Mouse (Mus musculus) stomach, embryonic 14.5 days (tissue): Measurements from ENCODE around the gene Adk. TPM values are rescaled to one million over a fixed set of nuclear protein-coding genes. Genes with fewer than 3 reads are reported as not detected.

Experiments
- ATAC-seq: fragments of 200-750 bp; cut with Nextera tagmentation; 2 replicates; pipeline ENCODE4 v1.8.0; 2017; ENCODE audit warnings: low read depth, moderate TSS enrichment; ENCODE audit not compliant: insufficient number of reproducible peaks, insufficient read depth, low FRiP score
- H3K27ac ChIP-seq: fragments of 300-500 bp; sonication (generic); 2 replicates; pipeline ENCODE4 v1.5.1; 2014; ENCODE audit warnings: mild to moderate bottlenecking, low read length, moderate library complexity, mixed read lengths
- H3K27me3 ChIP-seq: fragments of 300-500 bp; sonication (generic); 2 replicates; pipeline ENCODE4 v1.6.1; 2014; ENCODE audit warnings: low read length, control low read depth, mixed read lengths; ENCODE audit not compliant: control insufficient read depth, insufficient read depth
- H3K36me3 ChIP-seq: fragments of 300-500 bp; sonication (generic); 2 replicates; pipeline ENCODE4 v1.6.1; 2014; ENCODE audit warnings: mild to moderate bottlenecking, control low read depth, low read length, moderate library complexity, mixed read lengths; ENCODE audit not compliant: control insufficient read depth, insufficient read depth
- H3K4me1 ChIP-seq: fragments of 300-500 bp; sonication (generic); 2 replicates; pipeline ENCODE4 v1.6.1; 2014; ENCODE audit warnings: low read length, control low read depth, mixed read lengths; ENCODE audit not compliant: control insufficient read depth, insufficient read depth
- H3K4me2 ChIP-seq: fragments of 300-500 bp; sonication (generic); replicated peaks from 2 replicates; pipeline ENCODE4 v1.6.1; 2014; ENCODE audit warnings: low read depth, low read length, control low read depth
- H3K4me3 ChIP-seq: fragments of 300-500 bp; sonication (generic); 2 replicates; pipeline ENCODE4 v1.5.1; 2014; ENCODE audit warnings: low read depth, low read length, control low read depth
- H3K9ac ChIP-seq: fragments of 300-500 bp; sonication (generic); replicated peaks from 2 replicates; pipeline ENCODE4 v1.6.1; 2014; ENCODE audit warnings: low read depth, mild to moderate bottlenecking, control low read depth, low read length, moderate library complexity, mixed read lengths
- H3K9me3 ChIP-seq: fragments of 300-500 bp; sonication (generic); 2 replicates; pipeline ENCODE4 v1.6.1; 2016; ENCODE audit warnings: low read depth, low read length, control low read depth; ENCODE audit not compliant: control insufficient read depth
- WGBS: fragments of 180-500 bp; shearing (Covaris S2); extraction: QIAGEN DNeasy Blood & Tissue Kit; methylation state at CpG from one replicate; pipeline ENCODE4 v1.1.7; 2014; 5-methylcytosine and 5-hydroxymethylcytosine counted together
- polyA plus RNA-seq: library from polyadenylated mRNA; unstranded; fragments of >200 nt; fragmentation: Nextera tagmentation; extraction: Ambion mirVana; gene quantifications from 2 replicates; pipeline ENCODE4 v1.2.1, GENCODE M21; 2014

Gene Adk
- polyA plus RNA-seq, 1 experiment from 2014 or later, result 139 TPM

DNA sequence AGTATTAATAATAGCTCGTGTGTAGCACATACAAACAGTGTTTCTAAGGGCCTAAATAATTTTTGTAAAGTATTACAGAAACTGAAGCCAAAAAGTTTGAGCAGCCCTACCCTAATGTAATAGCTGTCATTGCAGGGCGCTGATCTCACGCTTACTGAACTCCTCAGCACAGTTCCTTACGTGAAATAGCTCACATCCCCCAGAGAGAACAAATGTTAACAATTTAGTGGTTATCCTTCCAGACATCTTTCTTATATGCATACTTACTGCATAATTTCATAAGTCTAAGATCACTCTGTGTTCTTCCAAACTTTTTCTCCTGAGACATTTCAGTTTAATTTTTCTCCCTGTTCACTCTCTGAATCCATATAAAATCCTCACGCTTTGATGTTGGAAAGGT is 354.6 kb downstream of the Adk start:
- H3K36me3 ChIP-seq, result no peaks in the 10 kb centered on the region
- H3K27ac ChIP-seq, result no peak overlapping the region
- H3K27me3 ChIP-seq, result no peaks in the 10 kb centered on the region
- WGBS, result 84% methylated on average over 5 of the region's 5 CpGs
- no peak for ATAC-seq
- H3K4me2 ChIP-seq, result no peak overlapping the region
- no peak overlapping the region for H3K9ac ChIP-seq
- no peaks in the 10 kb centered on the region for H3K9me3 ChIP-seq
- H3K4me3 ChIP-seq, result no peak overlapping the region
- peaks cover 5% of the 10 kb centered on the region; the same call in 1 of the 2 replicates for H3K4me1 ChIP-seq

DNA sequence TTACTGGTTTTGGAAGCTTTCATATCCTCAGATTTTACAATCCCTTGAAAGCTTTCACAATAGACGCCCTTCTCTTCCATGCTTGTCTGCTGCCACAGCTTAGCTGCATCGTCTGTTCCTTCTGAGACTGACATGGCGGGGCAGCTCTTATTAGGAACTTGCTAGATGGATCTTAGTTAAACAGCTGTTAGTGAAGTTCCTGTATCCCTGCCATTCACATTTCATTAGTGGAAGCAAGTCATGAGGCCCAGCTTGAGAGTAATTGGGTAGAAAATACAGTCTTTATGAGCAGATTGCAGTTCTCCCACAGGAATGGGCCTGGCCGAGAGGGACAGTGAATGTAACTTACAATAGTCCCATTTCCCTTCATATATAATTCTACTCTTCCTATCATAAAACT is 356.5 kb downstream of the Adk start:
- no peak overlapping the region for H3K4me3 ChIP-seq
- H3K27me3 ChIP-seq, result no peaks in the 10 kb centered on the region
- H3K4me2 ChIP-seq, result no peak overlapping the region
- no peaks in the 10 kb centered on the region for H3K36me3 ChIP-seq
- H3K9me3 ChIP-seq, result no peaks in the 10 kb centered on the region
- H3K4me1 ChIP-seq, result 0 out of 2 replicates have a peak, but pooled peaks cover 2% of the 10 kb centered on the region
- H3K27ac ChIP-seq, result no peak overlapping the region
- H3K9ac ChIP-seq, result no peak overlapping the region
- WGBS, result 82% methylated on average over 4 of the region's 4 CpGs
- no peak for ATAC-seq

DNA sequence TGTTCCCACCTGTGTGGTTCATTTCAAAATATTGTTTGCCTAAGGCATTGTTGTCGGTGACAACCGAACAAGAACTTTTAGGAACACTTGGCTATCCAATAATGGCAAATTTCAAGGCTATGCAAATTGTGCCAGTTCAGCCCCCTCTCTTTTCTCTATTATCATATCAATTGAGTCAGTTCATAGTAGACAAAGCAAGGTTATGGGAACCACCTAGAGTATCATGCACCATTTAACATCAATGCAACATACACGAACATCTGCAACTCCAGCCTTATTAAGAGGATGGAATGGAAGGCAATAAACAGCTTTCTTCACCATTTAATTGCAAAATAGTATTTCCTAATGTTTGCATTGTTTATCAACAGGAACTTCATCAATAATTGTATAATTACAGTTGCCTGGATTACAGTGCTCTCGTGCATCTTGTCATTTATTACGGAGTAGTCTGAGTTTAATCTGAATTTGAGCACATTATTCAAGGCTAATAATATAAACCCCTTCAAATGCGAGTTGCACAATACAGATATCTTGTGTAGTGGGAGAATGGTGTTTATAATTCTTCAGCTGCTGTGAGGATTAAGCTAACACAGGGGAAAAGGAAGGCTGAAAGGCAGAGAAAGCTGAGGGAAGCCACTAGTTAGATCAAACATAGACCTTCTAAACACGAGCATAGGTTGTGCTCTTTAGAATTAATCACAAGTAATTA is 358.5 kb downstream of the Adk start:
- H3K9ac ChIP-seq, result no peak overlapping the region
- no peak overlapping the region for H3K4me2 ChIP-seq
- H3K27me3 ChIP-seq, result no peaks in the 10 kb centered on the region
- H3K27ac ChIP-seq, result no peak overlapping the region
- WGBS, result 61% methylated on average over 7 of the region's 7 CpGs
- ATAC-seq, result no peak
- H3K36me3 ChIP-seq, result no peaks in the 10 kb centered on the region
- no peak overlapping the region for H3K4me3 ChIP-seq
- 0 out of 2 replicates have a peak, but pooled peaks cover 2% of the 10 kb centered on the region for H3K4me1 ChIP-seq
- H3K9me3 ChIP-seq, result no peaks in the 10 kb centered on the region

DNA sequence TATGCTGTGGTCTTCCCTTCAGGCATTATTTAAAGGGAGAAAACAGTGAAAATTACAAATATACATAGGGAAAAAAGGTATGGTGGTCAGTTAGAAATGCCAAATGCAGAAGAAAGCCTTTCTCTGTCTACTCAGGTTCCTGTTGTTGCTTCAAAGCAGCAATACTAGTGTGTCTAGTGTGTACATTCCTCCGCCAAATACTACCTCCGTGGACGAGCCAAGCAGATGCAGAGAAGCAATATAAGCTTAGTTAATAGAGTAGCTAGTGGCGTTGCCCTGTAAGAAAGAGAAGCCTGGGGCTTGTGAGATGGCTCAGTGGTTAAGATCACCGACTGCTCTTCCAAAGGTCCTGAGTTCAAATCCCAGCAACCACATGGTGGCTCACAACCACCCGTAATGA is 359.1 kb downstream of the Adk start:
- no peaks in the 10 kb centered on the region for H3K27me3 ChIP-seq
- H3K9me3 ChIP-seq, result no peaks in the 10 kb centered on the region
- H3K9ac ChIP-seq, result no peak overlapping the region
- ATAC-seq, result no peak
- no peak overlapping the region for H3K4me2 ChIP-seq
- 83% methylated on average over 6 of the region's 6 CpGs for WGBS
- 0 out of 2 replicates have a peak, but pooled peaks cover 2% of the 10 kb centered on the region for H3K4me1 ChIP-seq
- H3K4me3 ChIP-seq, result no peak overlapping the region
- no peak overlapping the region for H3K27ac ChIP-seq
- H3K36me3 ChIP-seq, result no peaks in the 10 kb centered on the region

DNA sequence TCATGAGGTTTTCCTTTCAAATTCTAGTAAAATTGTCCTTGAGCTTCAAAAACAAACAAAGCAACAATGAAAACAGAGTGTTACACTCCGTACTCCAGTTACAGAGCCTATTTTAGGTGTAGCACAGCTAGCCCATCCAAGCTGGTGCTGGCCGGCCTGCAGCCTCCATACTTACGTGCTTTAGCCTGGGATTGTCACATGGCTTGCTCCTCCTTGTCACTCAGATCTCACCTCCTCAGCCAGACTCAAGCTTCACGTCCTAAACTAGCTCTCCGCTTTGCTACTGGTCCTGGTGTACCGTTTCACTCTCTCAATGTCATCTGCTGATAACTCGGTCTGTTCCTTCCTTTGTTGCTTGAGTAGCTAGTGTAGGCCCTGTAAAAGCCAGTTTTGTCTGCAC is 366.0 kb downstream of the Adk start:
- Histone ChIP-seq H3K36me3 (no peaks in the 10 kb centered on the region), H3K27ac (no peak overlapping the region), H3K27me3 (no peaks in the 10 kb centered on the region), H3K4me2 (no peak overlapping the region), H3K4me1 (no peaks in the 10 kb centered on the region), H3K4me3 (no peak overlapping the region), H3K9me3 (no peaks in the 10 kb centered on the region), H3K9ac (no peak overlapping the region)
- WGBS, result 77% methylated on average over 7 of the region's 7 CpGs
- ATAC-seq, result no peak

DNA sequence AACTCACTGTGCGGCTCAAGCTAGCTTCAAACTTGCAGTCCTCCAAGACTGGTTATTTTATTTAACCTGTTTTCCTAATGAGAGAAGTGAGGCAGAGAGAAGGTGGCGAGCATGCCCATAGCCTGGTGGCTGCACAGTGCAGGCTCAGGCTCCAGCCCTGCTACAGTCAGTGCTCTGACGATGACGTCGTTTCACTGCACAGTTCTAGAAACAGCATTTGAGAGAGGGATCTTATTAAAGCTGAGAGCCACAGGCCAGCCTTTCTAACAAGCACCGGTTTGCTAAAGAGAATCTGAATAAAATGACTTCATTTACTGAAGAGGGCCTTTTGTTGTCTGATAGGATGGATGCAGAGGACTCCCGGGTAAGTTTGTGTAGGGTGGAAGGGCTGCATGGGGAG is 375.0 kb downstream of the Adk start:
- Histone ChIP-seq H3K4me1 (no peaks in the 10 kb centered on the region), H3K4me3 (no peak overlapping the region), H3K36me3 (no peaks in the 10 kb centered on the region), H3K9me3 (no peaks in the 10 kb centered on the region), H3K4me2 (no peak overlapping the region), H3K27ac (no peak overlapping the region), H3K27me3 (no peaks in the 10 kb centered on the region), H3K9ac (no peak overlapping the region)
- 70% methylated on average over 7 of the region's 7 CpGs for whole genome bisulfite sequencing
- no peak for ATAC-seq

DNA sequence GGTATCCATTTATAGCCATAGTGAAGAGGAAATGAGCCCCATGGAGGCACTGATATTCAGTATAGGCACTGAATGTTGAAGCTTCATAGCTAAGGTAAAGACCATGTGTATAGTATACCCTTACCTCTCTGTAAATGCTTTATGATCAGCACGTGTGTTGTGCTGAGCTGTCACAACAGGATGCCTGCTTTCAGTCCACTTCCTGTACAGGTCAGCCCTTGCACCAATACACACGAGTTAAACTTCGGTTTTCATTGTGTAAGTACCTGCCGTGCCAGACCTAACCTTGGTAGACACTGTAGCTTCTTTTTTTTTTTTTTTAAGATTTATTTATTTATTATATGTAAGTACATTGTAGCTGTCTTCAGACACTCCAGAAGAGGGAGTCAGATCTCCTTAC is 381.0 kb downstream of the Adk start:
- H3K4me1 ChIP-seq, result peaks cover 5% of the 10 kb centered on the region; the same call in 1 of the 2 replicates
- no peaks in the 10 kb centered on the region for H3K36me3 ChIP-seq
- ATAC-seq, result no peak
- H3K4me3 ChIP-seq, result no peak overlapping the region
- no peaks in the 10 kb centered on the region for H3K9me3 ChIP-seq
- H3K9ac ChIP-seq, result no peak overlapping the region
- no peaks in the 10 kb centered on the region for H3K27me3 ChIP-seq
- 76% methylated on average over 4 of the region's 4 CpGs for WGBS
- H3K27ac ChIP-seq, result no peak overlapping the region
- H3K4me2 ChIP-seq, result no peak overlapping the region

DNA sequence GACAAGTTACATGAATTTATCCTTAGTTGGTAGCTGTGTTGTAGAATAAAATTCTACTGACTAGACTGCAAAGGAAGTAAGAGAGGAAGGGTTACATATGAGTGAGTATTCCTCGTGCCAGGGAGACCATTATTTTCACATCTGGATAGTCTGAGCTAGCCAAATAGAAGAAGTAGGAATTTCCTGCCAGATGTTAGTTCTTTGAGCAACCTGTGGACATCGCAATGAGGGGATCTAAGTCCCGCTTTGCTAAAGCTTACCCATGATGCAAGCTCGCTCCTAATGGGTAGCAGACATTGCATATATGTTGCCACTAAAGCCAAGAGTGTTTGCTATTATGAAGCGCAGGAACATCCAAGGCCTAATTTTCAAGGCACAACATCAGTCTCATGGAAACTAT is 381.6 kb downstream of the Adk start:
- no peak overlapping the region for H3K4me3 ChIP-seq

DNA sequence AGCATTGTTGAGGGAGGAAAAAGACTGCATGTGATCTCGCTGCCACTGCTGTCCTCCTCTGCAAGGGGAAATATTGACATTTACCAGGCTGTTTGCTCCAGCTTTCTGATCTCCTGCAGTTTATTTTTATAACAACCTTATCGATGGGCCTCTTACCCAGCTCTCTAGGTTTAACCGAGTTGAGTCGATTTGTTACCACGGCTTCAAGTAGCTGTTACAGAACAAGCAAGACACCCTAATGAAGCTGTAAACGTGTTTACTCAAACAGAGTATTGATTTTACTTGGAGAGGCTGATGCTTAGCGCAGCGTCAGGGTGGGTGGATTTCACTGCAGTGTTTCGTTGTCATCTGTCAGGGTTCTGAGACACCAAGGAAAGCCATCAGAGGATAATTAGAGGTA is 382.3 kb downstream of the Adk start:
- Histone ChIP-seq H3K9me3 (no peaks in the 10 kb centered on the region), H3K4me2 (no peak overlapping the region), H3K4me3 (no peak overlapping the region), H3K27me3 (no peaks in the 10 kb centered on the region), H3K27ac (no peak overlapping the region), H3K9ac (no peak overlapping the region), H3K36me3 (no peaks in the 10 kb centered on the region), H3K4me1 (peaks cover 5% of the 10 kb centered on the region; the same call in 1 of the 2 replicates)
- 30% methylated on average over 9 of the region's 9 CpGs for WGBS
- ATAC-seq, result no peak

More for the DNA sequence above, 381.6 kb downstream of the Adk start:
- Histone ChIP-seq H3K9ac (no peak overlapping the region), H3K27ac (no peak overlapping the region), H3K9me3 (no peaks in the 10 kb centered on the region), H3K4me2 (no peak overlapping the region), H3K36me3 (no peaks in the 10 kb centered on the region), H3K27me3 (no peaks in the 10 kb centered on the region), H3K4me1 (peaks cover 5% of the 10 kb centered on the region; the same call in 1 of the 2 replicates)
- 71% methylated on average over 5 of the region's 5 CpGs for WGBS
- ATAC-seq, result no peak
